Mouse (Mus musculus) retina, embryonic 14.5 days (tissue): ENCODE measurements around the gene Cdc34.

ENCODE experiments used
- DNase-seq: peaks from one replicate; pipeline ENCODE4 v3.0.0-alpha.2; 2015; ENCODE audit warnings: low spot score

The Cdc34 gene

GRCm38 (mm10) chr10:79670071-79670888, 11.7 kb upstream of the Cdc34 start:
- DNase-seq: no peak

GRCm38 (mm10) chr10:79671396-79672087, 10.5 kb upstream of the Cdc34 start:
- DNase-seq: no peak

- DNase-seq: peak; percentile 32
Observed at GRCm38 (mm10) chr10:79672088-79672455, 9.9 kb upstream of the Cdc34 start.

GRCm38 (mm10) chr10:79673054-79673453, 8.9 kb upstream of the Cdc34 start:
- no peak for DNase-seq

- DNase-seq: no peak
Observed at GRCm38 (mm10) chr10:79675346-79676035, 6.5 kb upstream of the Cdc34 start.

GRCm38 (mm10) chr10:79680606-79681495, 1.1 kb upstream of the Cdc34 start:
- DNase-seq: no peak

- DNase-seq: peak; percentile 41
Observed at GRCm38 (mm10) chr10:79682551-79682915, 538 bp downstream of the Cdc34 start.

GRCm38 (mm10) chr10:79682916-79683582, 1.1 kb downstream of the Cdc34 start:
- peak; percentile 68 for DNase-seq

GRCm38 (mm10) chr10:79683726-79684640, 2.0 kb downstream of the Cdc34 start:
- DNase-seq: no peak

GRCm38 (mm10) chr10:79684770-79685600, 3.0 kb downstream of the Cdc34 start:
- DNase-seq: no peak

- no peak for DNase-seq
Observed at GRCm38 (mm10) chr10:79686219-79686618, 4.2 kb downstream of the Cdc34 start.

- no peak for DNase-seq
Observed at GRCm38 (mm10) chr10:79686691-79687090, 4.7 kb downstream of the Cdc34 start.

GRCm38 (mm10) chr10:79687513-79687912, 5.5 kb downstream of the Cdc34 start:
- no peak for DNase-seq

- DNase-seq: no peak
Observed at GRCm38 (mm10) chr10:79688720-79689119, 6.7 kb downstream of the Cdc34 start, which contains the start of gene Gzmm. TSS of gene Gzmm (plus strand) at chr10:79689020.

- no peak for DNase-seq
Observed at GRCm38 (mm10) chr10:79689178-79689577, 7.2 kb downstream of the Cdc34 start.

- no peak for DNase-seq
Observed at GRCm38 (mm10) chr10:79691986-79692548, 10.1 kb downstream of the Cdc34 start.

- no peak for DNase-seq
Observed at GRCm38 (mm10) chr10:79693580-79694378, 11.8 kb downstream of the Cdc34 start.

- no peak for DNase-seq
Observed at GRCm38 (mm10) chr10:79694379-79694655, 12.3 kb downstream of the Cdc34 start.
